Mouse (Mus musculus) forebrain, embryonic 14.5 days (tissue): ENCODE results near the gene Rasal1. TPM values are rescaled to one million over a fixed set of nuclear protein-coding genes. Genes with fewer than 3 reads are reported as not detected.

Source experiments
- ATAC-seq: fragments of 200-750 bp; cut with Nextera tagmentation; 2 replicates; pipeline ENCODE4 v1.8.0; 2017; ENCODE audit warnings: mild to moderate bottlenecking, moderate library complexity
- DNase-seq: peaks from one replicate; pipeline ENCODE4 v3.0.0-alpha.2; 2015; ENCODE audit warnings: low spot score
- H3K27ac ChIP-seq: fragments of 300-500 bp; sonication (generic); 2 replicates; pipeline ENCODE4 v1.5.1; 2014; ENCODE audit warnings: low read depth, mild to moderate bottlenecking, control low read depth, low read length, moderate library complexity
- H3K27me3 ChIP-seq: fragments of 300-500 bp; sonication (generic); replicated peaks from 2 replicates; pipeline ENCODE4 v1.6.1; 2014; ENCODE audit warnings: low read length, control low read depth, mixed read lengths; ENCODE audit not compliant: control insufficient read depth, insufficient read depth
- H3K36me3 ChIP-seq: fragments of 300-500 bp; sonication (generic); 2 replicates; pipeline ENCODE4 v1.6.1; 2014; ENCODE audit warnings: low read length, control low read depth; ENCODE audit not compliant: control insufficient read depth, insufficient read depth
- H3K4me1 ChIP-seq: fragments of 300-500 bp; sonication (generic); 2 replicates; pipeline ENCODE4 v1.6.1; 2014; ENCODE audit warnings: antibody characterized with exemption, low read length, control low read depth; ENCODE audit not compliant: control insufficient read depth, insufficient read depth
- H3K4me2 ChIP-seq: fragments of 300-500 bp; sonication (generic); 2 replicates; pipeline ENCODE4 v1.6.1; 2014; ENCODE audit warnings: mild to moderate bottlenecking, control low read depth, low read length
- H3K4me3 ChIP-seq: fragments of 300-500 bp; sonication (generic); 2 replicates; pipeline ENCODE4 v1.5.1; 2014; ENCODE audit warnings: low read depth, low read length, control low read depth
- H3K9ac ChIP-seq: fragments of 300-500 bp; sonication (generic); 2 replicates; pipeline ENCODE4 v1.6.1; 2014; ENCODE audit warnings: mild to moderate bottlenecking, low read length, control low read depth, moderate library complexity
- H3K9me3 ChIP-seq: fragments of 300-500 bp; sonication (generic); replicated peaks from 2 replicates; pipeline ENCODE4 v1.6.1; 2016; ENCODE audit warnings: low read length, control low read depth, mixed read lengths; ENCODE audit not compliant: control insufficient read depth
- WGBS: fragments of 180-500 bp; shearing (Covaris S2); extraction: QIAGEN DNeasy Blood & Tissue Kit; methylation state at CpG from one replicate; pipeline ENCODE4 v1.1.7; 2014; 5-methylcytosine and 5-hydroxymethylcytosine counted together
- polyA plus RNA-seq: library from polyadenylated mRNA; unstranded; fragments of >200 nt; fragmentation: Nextera tagmentation; extraction: Ambion mirVana; gene quantifications from 2 replicates; pipeline ENCODE4 v1.2.1, GENCODE M21; 2014

Rasal1 gene
- polyA plus RNA-seq: 1.5 and 3.2 TPM in 2 replicates

- peak within 1 kb of the TSS; percentile 18 for H3K4me3 ChIP-seq
- peaks cover 13% of the 10 kb centered on the region; the same call in 1 of the 2 replicates for H3K4me1 ChIP-seq
- peak within 1 kb of the TSS; percentile 42 for H3K4me2 ChIP-seq
- no peak within 1 kb of the TSS for H3K9ac ChIP-seq
- H3K9me3 ChIP-seq: no peaks in the 10 kb centered on the region
- no peak within 1 kb of the TSS for H3K27ac ChIP-seq
- 2% methylated on average over 39 of the region's 53 CpGs for WGBS
- H3K27me3 ChIP-seq: peaks cover 19% of the 10 kb centered on the region
- peak; percentile 50 for ATAC-seq
- peak; percentile 48 for DNase-seq
- H3K36me3 ChIP-seq: no peaks in the 10 kb centered on the region
Measured at GRCm38 (mm10) chr5:120648569-120649373, at the start of gene Rasal1. Gene Rasal1, plus strand, starts transcription at chr5:120648812.

- no peaks in the 10 kb centered on the region for H3K9me3 ChIP-seq
- H3K4me3 ChIP-seq: no peak overlapping the region
- no peaks in the 10 kb centered on the region for H3K36me3 ChIP-seq
- H3K9ac ChIP-seq: no peak overlapping the region
- H3K4me2 ChIP-seq: no peak overlapping the region
- no peaks in the 10 kb centered on the region for H3K4me1 ChIP-seq
- 94% methylated on average over 6 of the region's 6 CpGs for WGBS
- DNase-seq (no peak), ATAC-seq (no peak)
- no peaks in the 10 kb centered on the region for H3K27me3 ChIP-seq
- H3K27ac ChIP-seq: no peak overlapping the region
Measured at GRCm38 (mm10) chr5:120599625-120600024, 49.0 kb upstream of the Rasal1 start.

GRCm38 (mm10) chr5:120600946-120601668 is 47.5 kb upstream of the Rasal1 start:
- 62% methylated on average over 11 of the region's 11 CpGs for WGBS
- H3K4me1 ChIP-seq: peaks cover 2% of the 10 kb centered on the region; the same call in 1 of the 2 replicates
- no peaks in the 10 kb centered on the region for H3K36me3 ChIP-seq
- no peak overlapping the region for H3K4me2 ChIP-seq
- H3K27ac ChIP-seq: no peak overlapping the region
- no peaks in the 10 kb centered on the region for H3K27me3 ChIP-seq
- no peak overlapping the region for H3K9ac ChIP-seq
- no peak overlapping the region for H3K4me3 ChIP-seq
- DNase-seq (no peak), ATAC-seq (no peak)
- no peaks in the 10 kb centered on the region for H3K9me3 ChIP-seq

GRCm38 (mm10) chr5:120602210-120602609 is 46.4 kb upstream of the Rasal1 start:
- Histone ChIP-seq H3K9ac (no peak overlapping the region), H3K4me2 (no peak overlapping the region), H3K27ac (no peak overlapping the region), H3K4me3 (no peak overlapping the region), H3K27me3 (no peaks in the 10 kb centered on the region), H3K4me1 (peaks cover 2% of the 10 kb centered on the region; the same call in 1 of the 2 replicates), H3K9me3 (no peaks in the 10 kb centered on the region), H3K36me3 (no peaks in the 10 kb centered on the region)
- ATAC-seq (no peak), DNase-seq (no peak)
- WGBS: 88% methylated on average over 12 of the region's 12 CpGs

- H3K4me2 ChIP-seq: no peak overlapping the region
- H3K4me1 ChIP-seq: peaks cover 2% of the 10 kb centered on the region; the same call in 1 of the 2 replicates
- no peak overlapping the region for H3K27ac ChIP-seq
- H3K4me3 ChIP-seq: no peak overlapping the region
- H3K36me3 ChIP-seq: no peaks in the 10 kb centered on the region
- no peak for ATAC-seq
- H3K27me3 ChIP-seq: no peaks in the 10 kb centered on the region
- H3K9me3 ChIP-seq: no peaks in the 10 kb centered on the region
- DNase-seq: no peak
- no peak overlapping the region for H3K9ac ChIP-seq
- 57% methylated on average over 7 of the region's 7 CpGs for WGBS
Measured at GRCm38 (mm10) chr5:120603515-120603914, 45.1 kb upstream of the Rasal1 start.

- ATAC-seq: peak; percentile 62; the same call in 1 of the 2 replicates
- DNase-seq: peak; percentile 91
- H3K4me3 ChIP-seq: peak overlapping the region; percentile 29
- peak overlapping the region; percentile 67 for H3K4me2 ChIP-seq
- no peaks in the 10 kb centered on the region for H3K36me3 ChIP-seq
- no peaks in the 10 kb centered on the region for H3K27me3 ChIP-seq
- peaks cover 2% of the 10 kb centered on the region; the same call in 1 of the 2 replicates for H3K4me1 ChIP-seq
- H3K9me3 ChIP-seq: no peaks in the 10 kb centered on the region
- H3K27ac ChIP-seq: no peak overlapping the region
- H3K9ac ChIP-seq: peak overlapping the region; percentile 59; the same call in 1 of the 2 replicates
- WGBS: 0% methylated on average over 6 of the region's 6 CpGs
Measured at GRCm38 (mm10) chr5:120604839-120605238, 43.8 kb upstream of the Rasal1 start.

- Histone ChIP-seq H3K9me3 (no peaks in the 10 kb centered on the region), H3K4me2 (peak overlapping the region; percentile 67), H3K4me3 (peak overlapping the region; percentile 29), H3K4me1 (peaks cover 2% of the 10 kb centered on the region; the same call in 1 of the 2 replicates), H3K36me3 (no peaks in the 10 kb centered on the region), H3K27me3 (no peaks in the 10 kb centered on the region), H3K9ac (peak overlapping the region; percentile 59), H3K27ac (0 out of 2 replicates have a peak overlapping the region, but pooled peaks have one; percentile 39)
- ATAC-seq (peak; percentile 54), DNase-seq (peak; percentile 44)
- WGBS: 2% methylated on average over 10 of the region's 10 CpGs
Measured at GRCm38 (mm10) chr5:120605241-120605661, 43.4 kb upstream of the Rasal1 start.

- Histone ChIP-seq H3K4me2 (peak overlapping the region; percentile 67), H3K27me3 (no peaks in the 10 kb centered on the region), H3K27ac (no peak overlapping the region), H3K4me1 (peaks cover 2% of the 10 kb centered on the region; the same call in 1 of the 2 replicates), H3K4me3 (peak overlapping the region; percentile 29), H3K9me3 (no peaks in the 10 kb centered on the region), H3K36me3 (no peaks in the 10 kb centered on the region), H3K9ac (peak overlapping the region; percentile 59; the same call in 1 of the 2 replicates)
- ATAC-seq (peak; percentile 79), DNase-seq (peak; percentile 97)
- 1% methylated on average over 8 of the region's 8 CpGs for WGBS
Measured at GRCm38 (mm10) chr5:120605688-120606087, 42.9 kb upstream of the Rasal1 start.
